Mouse (Mus musculus) right cerebral cortex, postnatal 36 days (tissue): Measurements from ENCODE around the gene Gm12169.
"Not testable (repeated sequence)": the region's sequence is repeated elsewhere in the genome, so short reads cannot be mapped to it uniquely, and the experiment has no call there.

Experiments used
- DNase-seq, 2 experiments: peaks; one replicate each; pipeline ENCODE4 v3.0.0; 2022; ENCODE audit warnings: low spot score in 2 of 2, mixed read lengths in 1 of 2

Gene Gm12169

GRCm38 (mm10) chr11:46523912-46524311 is at the start of gene Gm12169:
Gm12169 (plus strand) TSS chr11:46524212.
- no peak for DNase-seq

- no peak for DNase-seq
Measured at GRCm38 (mm10) chr11:46474220-46474619, 49.8 kb upstream of the Gm12169 start.

GRCm38 (mm10) chr11:46479311-46479710 is 44.7 kb upstream of the Gm12169 start:
- no peak for DNase-seq

GRCm38 (mm10) chr11:46480517-46480916 is 43.5 kb upstream of the Gm12169 start:
- DNase-seq, result no peak

- no peak for DNase-seq
Measured at GRCm38 (mm10) chr11:46488231-46488630, 35.8 kb upstream of the Gm12169 start.

DNA sequence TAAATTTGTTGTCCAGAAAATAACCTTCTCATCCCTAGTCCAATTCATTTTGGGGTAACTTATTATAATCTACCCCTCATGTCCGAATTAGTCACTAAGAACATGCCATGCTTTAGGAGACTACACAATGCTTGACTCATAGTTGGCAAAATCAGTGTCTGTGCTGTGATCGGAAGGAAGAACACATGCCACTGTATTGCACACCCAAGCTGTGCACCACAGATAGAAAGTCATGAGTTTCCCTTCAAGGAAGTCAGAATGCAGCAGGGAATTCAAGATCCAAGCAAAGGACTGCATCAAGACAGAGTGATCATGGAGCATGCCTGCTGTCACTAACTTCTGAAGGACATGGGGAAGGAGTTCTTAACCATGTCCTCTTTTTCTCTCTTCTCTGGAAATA is 35.4 kb upstream of the Gm12169 start:
- DNase-seq, result no peak

- DNase-seq, result no peak
Measured at GRCm38 (mm10) chr11:46507146-46507545, 16.9 kb upstream of the Gm12169 start.

DNA sequence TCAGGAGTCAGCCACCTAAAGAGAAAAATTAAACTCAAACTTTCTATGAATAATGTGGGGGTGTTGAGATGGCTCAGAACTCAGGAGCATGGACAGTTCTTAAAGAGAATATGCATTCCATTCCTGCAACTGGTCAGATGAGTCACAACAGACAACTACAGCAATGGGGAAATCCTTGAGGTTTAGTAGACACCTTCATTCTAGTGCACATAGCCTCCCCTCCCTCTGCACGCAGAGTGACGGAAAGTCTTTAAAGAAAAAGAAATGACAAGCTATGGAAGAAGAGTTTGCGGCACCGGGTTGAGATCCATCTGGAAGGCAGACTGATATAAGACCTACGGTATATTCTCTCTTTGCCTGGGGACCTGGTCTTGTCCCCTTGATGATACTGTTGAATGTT is 14.1 kb upstream of the Gm12169 start:
- no peak for DNase-seq

DNA sequence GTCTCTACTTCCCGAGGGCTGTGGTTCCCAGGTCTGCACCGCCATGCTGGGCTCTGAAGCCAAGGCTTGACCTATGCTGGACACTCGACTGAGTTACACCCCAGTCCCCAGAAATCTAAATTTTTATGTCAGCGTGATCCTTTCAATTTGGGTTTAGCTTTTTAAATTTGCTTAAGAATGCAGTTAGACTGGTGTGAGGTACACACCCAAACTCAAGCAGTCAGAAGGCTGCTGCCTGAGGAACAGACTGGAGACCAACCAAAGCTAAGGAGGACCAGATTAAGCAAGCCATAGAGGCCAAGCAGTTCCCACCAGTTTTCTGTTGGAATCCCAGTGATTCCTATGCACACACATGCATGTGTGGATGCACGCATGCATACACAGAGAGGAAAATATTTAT is 2.7 kb upstream of the Gm12169 start:
- DNase-seq, result not testable (repeated sequence)

- no peak for DNase-seq
Measured at GRCm38 (mm10) chr11:46522719-46523118, 1.3 kb upstream of the Gm12169 start.

- no peak for DNase-seq
Measured at GRCm38 (mm10) chr11:46530149-46530548, 6.1 kb downstream of the Gm12169 start.

DNA sequence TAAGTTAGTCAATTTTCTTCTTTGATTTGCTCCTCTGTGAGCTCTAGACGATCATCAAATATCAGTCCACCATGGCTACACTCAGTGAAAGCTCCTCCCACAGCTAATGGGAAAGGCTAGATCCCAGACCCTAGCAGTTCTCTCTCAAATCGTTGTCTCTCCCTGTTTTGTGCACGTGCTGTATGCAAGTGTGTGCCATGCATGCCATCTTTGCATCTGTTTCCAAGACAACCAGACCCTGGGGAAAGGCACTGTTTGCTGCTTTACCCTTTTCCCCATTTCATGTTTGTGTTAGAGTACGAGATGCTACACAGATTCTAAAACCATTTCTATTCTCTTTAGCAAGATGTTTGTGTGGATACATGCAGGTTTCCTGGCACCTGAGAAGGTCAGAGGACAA is 13.0 kb downstream of the Gm12169 start:
- DNase-seq, result no peak

DNA sequence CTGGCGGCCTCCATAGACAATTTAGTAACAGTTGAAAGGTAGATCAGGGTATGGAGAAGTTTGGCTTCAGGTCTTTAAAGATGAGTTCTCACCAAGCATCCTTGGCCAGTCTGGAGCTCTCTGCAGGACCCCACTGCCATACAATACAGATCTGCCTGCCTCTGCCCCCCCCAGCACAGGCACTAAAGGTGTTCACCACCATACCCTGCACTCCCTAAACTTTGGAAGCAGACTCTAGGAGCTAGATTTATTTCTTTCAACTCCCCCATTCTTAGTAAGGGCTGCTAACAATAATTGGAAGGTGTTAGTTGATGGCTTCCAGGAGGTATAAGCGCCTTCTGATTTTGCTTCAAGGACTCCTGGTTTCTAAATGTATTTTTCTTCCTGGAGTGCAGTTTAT is 19.5 kb downstream of the Gm12169 start:
- DNase-seq, result no peak

DNA sequence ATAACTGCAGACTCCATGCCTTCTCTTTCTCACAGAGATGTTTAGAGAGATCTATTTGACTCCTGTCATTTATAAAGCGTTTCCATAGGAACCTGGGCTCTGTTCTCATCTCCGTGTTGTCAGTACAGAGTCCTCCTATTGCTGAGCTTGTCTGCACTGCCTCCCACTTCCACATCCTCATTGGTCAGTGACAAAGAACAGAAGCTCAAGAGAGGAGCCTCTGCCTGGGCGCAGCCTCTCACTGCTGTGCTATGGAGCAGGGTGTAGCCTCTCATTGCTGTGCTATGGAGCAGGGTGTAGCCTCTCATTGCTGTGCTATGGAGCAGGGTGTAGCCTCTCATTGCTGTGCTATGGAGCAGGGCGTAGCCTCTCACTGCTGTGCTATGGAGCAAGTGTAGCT is 25.7 kb downstream of the Gm12169 start:
- no peak for DNase-seq

GRCm38 (mm10) chr11:46552741-46553140 is 28.7 kb downstream of the Gm12169 start:
- peak; percentile 6 to 14 for DNase-seq

GRCm38 (mm10) chr11:46561096-46561495 is 37.1 kb downstream of the Gm12169 start:
- DNase-seq, result no peak

DNA sequence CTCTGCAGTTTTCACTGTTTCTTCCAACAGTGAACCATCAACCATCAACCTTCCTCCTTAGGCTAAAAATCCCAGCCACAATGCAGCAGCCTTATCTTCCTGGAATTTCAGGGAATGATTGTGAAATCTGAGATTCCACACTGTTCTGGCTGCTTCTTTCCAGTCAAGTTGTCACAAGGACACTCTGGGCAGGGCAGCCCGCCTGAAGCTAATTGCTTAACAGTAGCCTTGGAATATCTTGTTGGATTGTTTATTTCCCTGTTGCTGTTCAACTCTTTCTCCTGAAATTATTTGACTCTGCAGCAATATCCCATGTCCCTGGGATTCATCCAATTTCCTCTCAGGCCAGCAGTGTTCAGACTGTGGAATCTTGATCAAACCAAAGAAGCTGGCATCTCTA is 40.7 kb downstream of the Gm12169 start:
- no peak for DNase-seq

GRCm38 (mm10) chr11:46565967-46566366 is 42.0 kb downstream of the Gm12169 start:
- no peak for DNase-seq

DNA sequence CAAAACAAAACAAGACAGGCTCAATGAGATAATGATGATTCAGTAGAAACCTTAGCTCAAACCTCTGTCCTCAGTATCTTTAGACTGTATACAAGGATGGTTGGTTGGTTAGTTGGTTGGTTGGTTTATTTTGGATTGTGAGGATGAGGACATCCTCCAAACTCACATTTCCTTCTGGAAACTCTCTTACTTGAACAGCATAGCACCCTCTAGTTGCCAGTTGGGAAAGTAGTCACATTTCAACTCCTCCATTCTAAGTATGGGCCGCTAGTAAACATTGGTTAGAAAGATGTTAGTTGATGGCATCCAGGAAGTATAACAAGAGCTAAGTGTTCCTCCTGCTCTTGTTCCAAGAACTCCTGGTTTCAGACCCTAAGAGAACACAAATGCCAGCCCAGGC is 45.1 kb downstream of the Gm12169 start:
- no peak for DNase-seq

GRCm38 (mm10) chr11:46571327-46571726 is 47.3 kb downstream of the Gm12169 start, which contains the start of gene BC053393:
BC053393 (plus strand) TSS chr11:46571536.
- peak in 1 of 2 experiments; percentile 6 for DNase-seq

DNA sequence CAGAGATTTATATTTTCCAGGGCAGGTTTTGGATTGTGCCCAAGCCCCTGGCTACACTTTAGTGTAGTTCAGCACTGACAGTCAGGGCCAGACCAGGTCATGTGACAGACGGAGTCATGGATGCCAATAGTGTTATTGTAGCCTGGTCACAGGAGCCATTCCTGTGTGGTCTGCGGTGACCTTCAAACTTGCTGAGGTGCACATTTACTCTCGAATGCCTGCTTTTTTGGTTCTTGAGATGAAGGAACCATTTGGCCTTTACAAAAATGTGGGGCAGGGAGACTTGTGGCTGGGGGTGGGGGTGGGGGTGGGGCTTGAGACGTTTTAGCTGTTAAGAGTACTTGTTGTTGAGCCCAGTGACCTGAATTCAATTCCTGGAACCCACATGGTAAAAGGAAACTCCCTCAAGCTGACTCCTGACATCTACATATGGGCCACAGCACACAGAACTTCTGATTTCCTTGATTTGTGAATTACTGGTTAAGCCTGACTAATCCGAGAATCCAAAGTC is 54.8 kb downstream of the Gm12169 start:
- no peak for DNase-seq

DNA sequence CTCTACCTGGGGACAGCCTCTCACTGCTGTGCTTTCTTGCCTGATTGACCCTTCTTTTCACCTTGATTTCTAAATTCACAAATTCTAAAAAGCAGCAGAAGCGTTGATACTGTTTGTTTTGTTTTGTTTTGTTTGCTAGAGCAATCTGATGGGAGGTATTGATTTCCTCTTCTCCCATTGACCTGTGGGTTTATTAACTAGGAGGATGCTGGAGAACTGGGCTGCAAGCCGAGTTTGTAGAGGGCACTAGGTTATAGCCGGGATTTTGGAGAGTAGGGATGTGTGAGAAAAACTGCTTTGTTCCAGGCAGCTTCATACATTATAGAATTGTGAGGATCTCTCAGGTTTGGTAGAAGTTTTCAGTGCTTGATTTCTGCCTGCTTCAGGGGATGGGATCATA is 56.4 kb downstream of the Gm12169 start:
- DNase-seq, result no peak

GRCm38 (mm10) chr11:46582741-46583140 is 58.7 kb downstream of the Gm12169 start:
- DNase-seq, result no peak
